Mouse (Mus musculus) stomach, postnatal 0 days (tissue): ENCODE results near the gene Padi2.

ENCODE experiments used
- CTCF ChIP-seq: IDR thresholded peaks from 2 replicates; pipeline ENCODE4 v1.5.1; 2016; ENCODE audit warnings: antibody characterized with exemption, low read depth, mild to moderate bottlenecking, moderate library complexity
- EP300 ChIP-seq: optimal IDR thresholded peaks from 2 replicates; pipeline ENCODE3; 2016; ENCODE audit warnings: antibody characterized with exemption

- no peak for TF ChIP-seq EP300
- TF ChIP-seq CTCF = no peak
Observed at GRCm38 (mm10) chr4:140993846-140994245, 87.7 kb downstream of the Padi2 start.
